Mouse (Mus musculus) heart, adult 2 months (tissue): ENCODE measurements around the gene Trim9.

Experiments
- CTCF ChIP-seq: fragments of 200-600 bp; IDR thresholded peaks from 2 replicates; pipeline ENCODE4 v1.8.1; 2022; ENCODE audit warnings: antibody characterized with exemption, mild to moderate bottlenecking, moderate library complexity
- EP300 ChIP-seq: fragments of 200-500 bp; IDR thresholded peaks from 2 replicates; pipeline ENCODE4 v1.6.1; 2011; ENCODE audit warnings: low read depth, low read length, control low read depth; ENCODE audit not compliant: insufficient read depth
- POLR2A ChIP-seq: fragments of 200-500 bp; IDR thresholded peaks from 2 replicates; pipeline ENCODE4 v1.6.1; 2011; ENCODE audit warnings: mild to moderate bottlenecking, low read depth, low read length, control low read depth; ENCODE audit not compliant: insufficient read depth

DNA sequence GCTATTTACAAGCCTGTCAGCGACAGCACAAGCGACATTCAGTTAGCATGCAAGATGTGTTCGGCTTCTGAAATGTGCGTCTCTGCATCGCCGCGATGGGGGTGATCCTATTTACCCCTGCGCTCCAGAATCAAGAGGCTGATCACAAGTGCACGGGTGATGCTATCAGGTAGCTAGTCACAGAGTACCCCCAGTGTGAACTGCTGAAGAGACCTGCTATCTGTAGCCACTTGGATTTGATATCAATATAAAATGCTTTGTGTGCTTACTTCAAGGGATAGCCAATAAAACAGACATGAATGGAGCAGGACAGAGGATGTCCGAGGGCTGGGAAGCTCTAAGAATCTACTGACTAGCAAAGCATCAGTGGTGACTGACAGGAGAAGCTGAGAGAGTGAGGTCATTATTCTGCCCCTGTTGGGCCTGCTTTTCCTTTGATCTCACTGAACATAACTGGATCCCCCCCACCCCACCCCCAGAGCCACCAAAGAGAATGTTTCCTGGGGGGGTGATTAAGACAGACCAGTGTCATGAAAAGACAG lies 97.7 kb downstream of the Trim9 start:
- TF ChIP-seq EP300 (no peak), CTCF (no peak), POLR2A (no peak)
